Mouse (Mus musculus) 416B (cell line): ENCODE measurements around the gene Helz.
A peak's percentile ranks its signal among the peaks of the same experiment; 100 is the strongest.

Experiments used
- DNase-seq: peaks from one replicate; pipeline ENCODE4 v3.0.0; 2011; ENCODE audit warnings: low read depth

Helz gene

DNA sequence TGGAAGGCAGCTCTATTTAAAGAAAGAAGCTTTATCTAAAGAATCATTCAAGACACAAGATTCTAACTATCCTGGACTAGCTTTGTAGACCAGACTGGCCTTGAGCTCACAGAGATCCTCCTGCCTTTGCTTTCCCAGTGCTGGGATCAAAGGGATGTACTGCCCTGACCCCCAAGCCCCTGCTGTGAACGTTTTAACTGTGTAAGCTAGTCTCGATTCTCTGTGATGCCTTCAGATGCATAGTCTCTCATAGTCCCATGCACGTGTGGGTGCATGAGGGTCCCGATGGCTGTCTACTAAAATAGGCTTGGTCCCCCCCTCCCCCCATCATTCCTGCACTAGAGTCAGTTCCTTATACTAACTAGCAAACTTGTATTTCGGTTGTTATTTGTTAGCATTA is 70.2 kb downstream of the Helz start:
- no peak for DNase-seq

DNA sequence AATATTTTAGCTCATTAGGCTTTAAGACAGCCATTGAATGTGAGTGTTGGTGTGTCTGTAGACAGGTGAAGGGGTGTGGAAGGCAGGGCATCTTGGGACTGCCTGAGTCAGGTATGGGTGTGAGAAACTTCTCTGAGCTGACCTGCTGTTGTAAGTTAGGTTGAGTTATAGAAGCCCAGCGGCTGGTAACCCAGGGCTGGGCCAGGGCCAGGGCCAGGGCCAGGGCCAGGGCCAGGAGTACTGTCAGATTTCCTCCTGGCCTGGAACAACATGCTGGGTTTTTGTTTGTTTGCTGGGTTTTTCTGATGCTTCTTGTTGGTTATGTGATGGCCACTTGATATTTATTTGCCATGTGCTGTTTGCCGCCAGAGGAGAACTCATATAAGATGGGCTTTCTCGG is 76.9 kb downstream of the Helz start:
- DNase-seq = no peak

GRCm38 (mm10) chr11:107625746-107626145 is 78.0 kb downstream of the Helz start:
- no peak for DNase-seq

GRCm38 (mm10) chr11:107629504-107629903 is 81.8 kb downstream of the Helz start:
- DNase-seq = peak; percentile 71

- no peak for DNase-seq
Measured at GRCm38 (mm10) chr11:107629951-107630350, 82.2 kb downstream of the Helz start.

DNA sequence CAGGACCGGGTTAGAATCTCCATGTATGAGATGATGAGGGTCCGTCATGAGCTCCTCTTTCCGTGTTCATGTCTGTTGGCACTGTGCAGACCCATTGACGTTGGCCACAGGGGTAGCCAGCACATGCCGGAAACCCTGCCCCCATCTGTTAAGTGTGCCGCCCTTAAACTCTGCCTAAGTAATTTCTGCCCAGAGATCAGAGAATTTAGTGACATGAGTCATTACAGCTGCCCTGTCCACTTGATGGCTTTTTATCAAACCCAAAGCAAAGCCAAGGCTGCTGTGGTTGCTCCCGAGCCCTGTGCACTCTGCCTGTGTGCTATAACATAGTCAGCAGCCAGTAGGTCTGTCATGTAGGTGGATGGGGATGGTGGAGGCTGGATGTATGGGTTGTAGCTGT is 83.4 kb downstream of the Helz start:
- DNase-seq = no peak

- no peak for DNase-seq
Measured at GRCm38 (mm10) chr11:107633563-107634146, 85.9 kb downstream of the Helz start.

DNA sequence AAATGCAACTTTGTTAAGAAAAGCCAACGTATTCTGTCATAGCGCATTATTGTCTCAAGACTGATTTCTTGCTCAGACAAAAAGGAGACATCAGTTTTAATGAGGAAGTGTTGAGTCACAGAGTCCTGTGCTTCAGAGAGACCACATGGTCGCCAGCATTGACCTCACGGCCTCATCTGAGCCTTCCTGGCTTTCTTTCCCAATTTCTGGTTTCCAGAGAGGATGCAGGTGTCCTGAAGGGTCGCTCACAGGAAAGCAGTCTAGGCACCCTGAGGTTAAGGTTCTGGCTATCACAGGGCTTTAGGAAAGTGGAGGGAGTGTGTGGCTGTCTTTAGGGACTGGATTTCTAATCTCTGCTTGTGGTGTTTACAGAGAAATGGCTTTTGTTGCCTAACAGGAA is 90.4 kb downstream of the Helz start:
- DNase-seq = peak; percentile 74

DNA sequence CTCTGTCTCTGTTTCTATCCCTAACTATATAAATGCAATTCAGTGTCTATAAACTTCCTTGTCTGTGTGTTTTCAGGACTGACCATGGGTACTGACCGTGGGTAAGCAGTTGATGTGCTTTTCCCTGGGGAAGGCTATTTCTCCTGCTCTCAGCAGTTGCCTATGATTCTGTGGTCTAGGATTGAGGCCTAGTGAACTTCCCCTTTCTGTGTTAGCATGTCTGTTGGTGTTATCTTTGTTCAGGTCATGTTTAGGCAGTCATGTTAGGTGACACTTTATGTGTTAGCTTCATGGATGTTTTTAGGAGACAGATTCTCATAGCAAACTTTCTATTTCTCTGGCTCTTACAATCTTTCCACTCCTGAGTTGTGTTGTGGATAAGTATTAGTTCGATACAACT is 91.9 kb downstream of the Helz start:
- peak; percentile 50 for DNase-seq

- DNase-seq = no peak
Measured at GRCm38 (mm10) chr11:107644461-107644860, 96.7 kb downstream of the Helz start.

DNA sequence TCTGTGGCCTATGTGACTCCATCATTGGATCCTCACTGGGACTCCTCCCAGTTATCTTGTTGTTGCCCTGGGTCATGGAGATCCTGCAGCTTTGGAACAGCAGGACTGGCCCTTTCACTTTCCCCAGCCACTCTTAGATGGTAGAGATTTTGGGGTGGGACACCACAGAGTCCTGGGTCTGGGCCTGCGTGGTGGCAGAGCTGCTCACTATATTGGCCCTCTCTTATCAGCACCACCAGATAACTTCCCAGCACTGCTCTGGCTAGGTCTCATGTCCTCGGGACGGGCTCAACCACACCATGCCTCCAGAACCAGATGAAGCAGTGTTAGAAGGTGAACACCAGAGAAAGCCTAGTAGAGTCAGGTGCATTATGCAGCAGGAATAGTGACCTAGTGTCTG is 99.6 kb downstream of the Helz start:
- DNase-seq = no peak

DNA sequence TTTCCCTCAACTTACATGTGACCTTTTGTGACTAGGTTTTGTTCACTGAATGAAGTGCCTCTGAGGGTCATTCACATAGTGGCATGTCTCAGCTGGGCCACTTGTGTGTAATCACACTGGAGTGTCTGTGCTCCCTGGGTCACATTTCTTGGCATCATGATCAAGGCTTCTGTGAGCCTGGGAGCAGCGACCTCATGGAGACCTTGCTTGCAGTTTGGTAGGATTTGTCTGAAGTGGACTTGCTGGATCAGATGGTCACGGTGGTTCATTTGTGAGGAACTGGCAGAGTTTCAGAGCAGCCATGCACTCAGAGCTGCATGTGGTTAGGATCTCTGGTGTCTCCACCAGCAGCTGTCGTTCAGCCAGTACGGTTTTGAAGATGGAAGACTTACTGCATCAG is 100.9 kb downstream of the Helz start:
- DNase-seq = no peak

DNA sequence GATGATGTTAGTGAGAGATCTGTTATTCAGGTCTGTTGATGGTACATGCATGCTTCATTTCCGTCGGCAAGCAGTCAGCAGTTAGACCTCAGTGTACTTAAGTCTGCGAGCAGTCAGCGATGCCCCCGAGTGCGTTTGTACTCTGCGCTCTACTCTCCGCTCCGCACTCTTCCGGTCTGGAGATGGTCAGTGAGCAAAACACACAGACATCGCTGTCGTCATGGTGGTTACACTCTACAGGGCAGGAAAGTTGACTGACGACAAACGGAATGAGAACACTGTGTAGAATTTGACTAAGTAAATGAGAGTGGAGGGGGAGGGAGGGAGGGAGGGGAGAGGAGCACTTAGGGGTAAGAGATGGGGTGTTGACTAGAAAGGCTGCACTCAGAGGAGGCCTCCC is 101.7 kb downstream of the Helz start:
- DNase-seq = no peak

GRCm38 (mm10) chr11:107650422-107651051 is 102.8 kb downstream of the Helz start:
- DNase-seq = no peak

DNA sequence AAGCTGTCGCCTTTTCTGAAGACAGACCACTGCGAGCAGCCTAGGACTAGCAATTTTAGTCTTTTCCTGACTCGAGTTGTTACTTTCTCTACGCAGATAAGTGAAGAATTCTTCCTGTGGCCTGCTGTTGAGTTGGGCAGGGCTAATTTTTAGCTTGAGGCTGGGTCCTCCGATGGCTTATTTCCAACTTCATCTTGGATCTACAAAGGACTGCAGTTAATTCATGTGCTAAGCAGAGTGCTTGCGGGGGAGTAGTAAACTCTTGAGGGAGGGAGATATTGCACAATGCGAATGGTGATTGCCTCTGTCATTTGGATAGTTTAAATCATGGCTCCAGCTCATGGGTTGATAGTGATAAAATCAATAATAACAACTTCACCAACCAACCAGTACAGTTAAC is 103.7 kb downstream of the Helz start:
- DNase-seq = no peak

DNA sequence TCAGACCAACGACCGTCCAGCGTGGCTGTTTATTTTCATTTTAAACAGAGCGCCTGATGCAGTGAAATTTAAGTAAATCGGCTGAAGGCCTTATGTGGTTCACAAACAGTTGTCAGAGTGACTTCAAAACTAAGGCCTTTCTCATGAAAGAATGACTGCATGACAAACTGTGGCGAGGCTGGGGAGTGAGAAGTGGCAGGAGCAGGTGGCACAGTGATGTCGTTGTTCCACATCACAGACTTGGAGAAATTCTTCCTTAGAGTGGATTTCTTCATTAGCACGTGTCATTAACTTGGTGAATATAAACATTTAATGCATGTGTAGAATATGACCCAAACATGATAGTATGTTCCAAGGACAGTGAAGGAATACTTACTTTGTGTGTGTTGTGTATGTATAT is 104.4 kb downstream of the Helz start:
- no peak for DNase-seq

DNA sequence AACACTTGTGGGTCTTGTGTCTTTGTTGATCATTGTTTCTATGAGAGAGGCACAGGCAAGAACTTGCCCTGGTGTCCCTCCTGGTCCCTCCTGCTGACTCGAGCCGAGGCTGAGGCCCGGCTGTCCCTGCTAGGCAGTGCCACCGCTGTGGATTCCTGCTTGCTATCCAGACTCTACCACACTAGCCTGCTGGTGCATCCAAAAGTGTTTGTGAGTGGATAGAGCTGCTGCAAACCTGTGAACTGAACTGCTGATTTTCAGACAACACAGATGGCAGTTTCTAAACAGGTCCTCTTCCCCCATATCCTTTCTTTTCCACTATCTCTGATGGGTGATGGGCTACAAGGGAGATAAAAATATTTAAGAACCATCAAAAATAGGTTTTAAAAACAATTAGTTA is 107.8 kb downstream of the Helz start:
- DNase-seq = no peak

- no peak for DNase-seq
Measured at GRCm38 (mm10) chr11:107657117-107657516, 109.4 kb downstream of the Helz start.

- no peak for DNase-seq
Measured at GRCm38 (mm10) chr11:107660452-107660851, 112.7 kb downstream of the Helz start.

GRCm38 (mm10) chr11:107662666-107663065 is 114.9 kb downstream of the Helz start:
- no peak for DNase-seq

DNA sequence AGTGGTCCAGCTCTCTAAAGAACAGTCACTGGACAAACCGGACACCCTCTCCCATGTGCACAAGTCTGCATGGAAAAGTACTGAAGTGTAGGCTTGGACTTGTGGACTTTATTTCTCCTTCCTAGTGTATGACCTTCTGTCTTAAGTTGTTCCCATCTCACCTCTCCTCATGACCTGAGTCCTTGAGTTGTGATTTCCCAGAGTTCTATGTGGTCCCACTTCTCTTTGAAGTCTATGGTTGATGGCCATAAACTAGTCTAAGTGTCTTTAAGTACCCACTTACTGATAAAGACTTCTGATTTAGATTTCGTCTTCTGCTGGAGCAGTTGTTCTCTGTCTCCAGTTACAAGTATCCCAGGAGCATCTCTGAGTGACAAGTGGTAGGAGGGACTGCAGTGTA is 119.8 kb downstream of the Helz start:
- no peak for DNase-seq

- no peak for DNase-seq
Measured at GRCm38 (mm10) chr11:107668223-107668622, 120.5 kb downstream of the Helz start.

DNA sequence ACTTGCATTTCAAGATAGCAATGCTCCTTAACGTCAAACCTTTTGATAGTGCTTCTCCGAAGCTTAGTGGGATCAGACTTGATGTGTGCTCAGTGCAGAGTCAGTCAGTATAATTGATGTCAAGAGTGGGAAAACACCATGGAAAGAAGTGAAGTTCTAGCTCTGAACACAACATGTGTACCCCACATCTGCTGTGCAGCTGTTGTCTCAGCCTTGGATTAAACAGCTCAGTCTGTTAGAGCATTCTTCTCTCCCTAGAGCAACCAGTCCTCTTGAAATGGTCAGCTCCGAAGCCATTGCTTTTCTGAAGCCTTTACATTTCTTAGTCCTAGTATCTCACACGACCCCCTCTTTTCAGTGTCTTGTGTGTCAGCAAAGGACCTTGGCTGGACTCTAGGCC is 121.2 kb downstream of the Helz start:
- no peak for DNase-seq

- no peak for DNase-seq
Measured at GRCm38 (mm10) chr11:107674006-107674405, 126.3 kb downstream of the Helz start.
